Mouse (Mus musculus): ENCODE measurements at regions not wholly inside any gene's neighbourhood (a gene's known extent, or its start where the extent isn't known, plus 50 kb on each side); places are given as distances from the start of the nearest gene placed in this dataset.
"Not testable (repeated sequence)": the region's sequence is repeated elsewhere in the genome, so short reads cannot be mapped to it uniquely, and the experiment has no call there.

GRCm38 (mm10) chr13:97385531-97385930 lies 144.6 kb downstream of the Enc1 start:
- no peak for DNase-seq

- no peak for DNase-seq
Measured at GRCm38 (mm10) chr13:97384091-97384777, 143.3 kb downstream of the Enc1 start.

- DNase-seq, result no peak
Measured at GRCm38 (mm10) chr13:97383351-97383750, 142.4 kb downstream of the Enc1 start.

DNA sequence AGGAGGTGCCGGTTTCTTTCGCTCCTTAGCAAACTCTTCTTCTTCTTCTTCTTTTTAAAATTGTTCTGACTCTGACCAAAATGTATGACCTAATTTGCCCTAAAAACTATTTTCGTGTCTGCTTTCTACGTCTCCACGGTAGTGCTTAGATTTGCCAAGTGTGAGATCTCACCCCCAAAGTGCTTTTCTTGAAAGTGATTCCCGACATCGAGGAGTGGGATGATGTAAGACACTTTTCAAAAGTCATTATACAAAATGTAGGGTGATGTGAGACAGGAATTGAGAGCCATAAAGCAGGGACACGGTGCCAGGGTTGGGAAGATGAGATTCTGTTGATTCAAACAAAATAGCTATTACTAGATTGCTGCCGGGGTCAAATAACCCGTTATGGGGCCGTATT lies 139.5 kb downstream of the Enc1 start:
- DNase-seq, result no peak

GRCm38 (mm10) chr13:97376232-97376523 lies 135.3 kb downstream of the Enc1 start:
- DNase-seq, result no peak

DNA sequence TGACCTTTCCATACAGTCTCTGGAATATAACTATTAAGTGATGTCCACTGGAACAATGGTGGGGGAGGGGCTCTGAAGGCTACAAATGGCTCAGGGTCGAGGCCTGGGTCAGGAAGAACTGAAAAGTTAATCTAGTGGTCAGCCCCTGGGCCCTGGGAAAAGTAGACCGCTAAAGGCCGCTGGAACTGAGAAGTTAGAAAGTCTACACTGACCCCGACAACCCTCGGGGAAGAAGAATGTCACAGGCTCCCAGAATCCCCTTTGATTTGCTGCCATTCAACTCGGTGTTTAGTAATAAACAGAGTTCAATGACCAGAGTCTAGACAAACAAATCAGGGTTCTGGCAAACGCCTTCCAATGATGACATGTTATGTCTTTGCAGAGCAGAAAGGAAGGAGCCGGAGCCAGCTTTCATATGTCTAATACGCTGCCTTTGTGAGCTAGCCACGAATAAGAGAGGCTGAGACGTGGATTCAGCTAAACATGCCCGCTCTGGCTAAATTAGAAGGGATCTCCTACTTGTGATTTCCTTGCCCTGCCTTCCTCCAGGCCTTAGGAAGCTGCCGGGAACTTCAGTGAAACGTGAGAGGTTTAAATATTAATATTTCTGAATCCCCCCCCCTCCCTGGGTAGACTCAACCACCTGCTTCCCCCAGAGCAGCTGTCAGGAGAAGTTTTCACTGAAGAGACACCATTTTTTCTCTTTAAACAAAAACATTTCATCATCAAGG lies 134.8 kb downstream of the Enc1 start:
- DNase-seq, result no peak

- no peak for DNase-seq
Measured at GRCm38 (mm10) chr13:97372348-97372747, 131.4 kb downstream of the Enc1 start.

DNA sequence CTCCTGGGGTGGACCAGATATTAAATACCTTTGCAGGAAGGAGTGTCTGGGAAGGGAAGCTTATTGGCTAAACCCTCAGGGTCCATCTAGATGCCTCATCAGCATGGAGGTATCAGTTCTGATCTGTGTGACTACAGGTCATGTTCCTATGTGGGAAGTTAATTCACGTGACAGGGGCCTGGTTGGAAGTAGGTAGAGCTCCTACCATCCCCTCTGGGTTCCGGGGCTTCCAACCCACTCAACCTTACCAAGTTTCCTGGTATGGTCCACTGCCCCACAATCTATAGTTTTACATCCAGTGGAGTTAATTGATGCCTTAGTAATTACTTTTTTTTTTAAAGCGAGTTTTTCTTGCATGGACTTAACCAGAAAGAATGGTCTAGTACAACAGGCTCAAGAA lies 130.3 kb downstream of the Enc1 start:
- no peak for DNase-seq

DNA sequence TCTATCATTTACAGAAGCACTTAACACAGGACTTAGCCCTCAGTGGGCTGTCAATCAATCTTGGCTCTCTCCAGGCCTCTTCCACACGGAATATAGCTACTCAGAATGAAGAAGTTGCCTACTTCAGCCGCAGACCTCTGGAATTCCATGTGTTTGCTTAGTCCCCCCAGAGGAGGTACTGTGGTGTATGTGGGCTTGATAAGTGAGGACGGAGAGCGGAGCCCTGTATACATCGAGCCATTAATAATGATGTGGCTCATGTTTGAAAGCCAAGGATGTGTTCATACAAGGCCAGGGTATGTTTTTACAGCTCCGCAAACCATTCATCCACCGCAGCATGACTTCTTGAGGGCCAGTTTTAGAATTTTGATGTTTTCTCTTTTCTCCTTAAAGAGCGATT lies 125.8 kb downstream of the Enc1 start:
- no peak for DNase-seq

- DNase-seq, result no peak
Measured at GRCm38 (mm10) chr13:97365557-97366244, 124.8 kb downstream of the Enc1 start.

DNA sequence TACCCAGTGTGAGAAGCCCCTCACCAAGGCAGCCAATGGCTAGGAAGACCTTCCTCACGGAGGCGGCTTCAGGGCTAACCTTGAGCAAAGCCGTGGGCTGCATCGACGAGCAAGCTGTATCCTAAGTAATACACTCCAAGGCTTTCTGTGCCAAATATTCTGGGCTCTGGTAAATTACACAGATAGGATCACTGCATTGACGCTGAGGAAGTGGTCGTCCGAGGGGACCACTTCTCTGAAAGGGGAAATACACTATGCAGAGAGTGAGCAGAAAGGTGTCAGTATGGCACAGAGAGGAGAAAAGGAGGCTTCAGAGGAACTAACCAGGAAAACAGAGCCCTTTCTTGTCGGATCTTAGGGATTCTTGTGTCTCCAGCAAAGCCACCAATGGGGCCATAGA lies 124.1 kb downstream of the Enc1 start:
- no peak for DNase-seq

GRCm38 (mm10) chr13:97363765-97364164 lies 122.9 kb downstream of the Enc1 start:
- DNase-seq, result no peak

DNA sequence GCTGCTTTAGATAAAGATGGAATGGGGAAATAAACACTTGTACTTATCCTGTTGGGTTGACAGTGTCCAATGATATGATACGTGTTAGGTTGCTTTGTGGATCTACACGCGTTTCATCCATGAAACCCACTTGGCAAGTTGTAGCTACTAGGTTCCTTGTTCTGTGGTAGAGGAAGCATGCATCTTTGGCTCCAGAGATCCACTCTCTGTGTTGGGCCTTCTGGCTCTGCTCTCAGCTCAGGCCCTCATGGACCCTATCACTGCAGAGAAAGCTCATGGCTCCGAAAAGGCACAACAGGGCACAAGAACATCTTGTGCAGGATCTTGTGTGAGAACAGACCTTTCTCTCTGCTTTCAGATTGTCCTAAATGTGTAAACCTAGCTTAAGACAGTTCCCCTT lies 122.3 kb downstream of the Enc1 start:
- DNase-seq, result no peak

- no peak for DNase-seq
Measured at GRCm38 (mm10) chr13:97360551-97360950, 119.6 kb downstream of the Enc1 start.

DNA sequence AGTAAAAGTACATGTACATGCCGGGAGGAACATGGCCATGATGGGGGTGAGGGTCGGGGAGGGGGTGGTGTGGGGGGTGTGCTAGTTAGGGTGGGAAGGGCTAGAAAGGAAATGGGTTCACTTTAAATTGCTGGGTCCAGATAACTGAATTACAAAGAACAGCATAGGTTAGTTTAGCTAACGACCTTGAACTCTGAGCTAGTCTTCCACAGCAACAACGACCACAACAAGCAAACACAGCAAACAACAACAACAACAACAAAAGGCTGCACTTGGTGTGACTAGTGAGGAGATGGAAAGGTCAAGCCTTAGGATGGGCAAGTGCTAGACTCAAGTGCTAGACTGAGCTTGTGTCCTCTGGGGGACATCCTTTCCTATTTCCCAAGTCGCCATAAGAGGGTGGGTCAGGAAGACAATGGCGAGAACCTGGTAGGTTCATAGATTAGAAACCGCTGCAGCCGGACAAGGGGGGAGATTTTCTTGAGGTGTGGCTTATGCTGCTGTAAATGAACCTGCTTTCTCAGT lies 117.9 kb downstream of the Enc1 start:
- no peak for DNase-seq

DNA sequence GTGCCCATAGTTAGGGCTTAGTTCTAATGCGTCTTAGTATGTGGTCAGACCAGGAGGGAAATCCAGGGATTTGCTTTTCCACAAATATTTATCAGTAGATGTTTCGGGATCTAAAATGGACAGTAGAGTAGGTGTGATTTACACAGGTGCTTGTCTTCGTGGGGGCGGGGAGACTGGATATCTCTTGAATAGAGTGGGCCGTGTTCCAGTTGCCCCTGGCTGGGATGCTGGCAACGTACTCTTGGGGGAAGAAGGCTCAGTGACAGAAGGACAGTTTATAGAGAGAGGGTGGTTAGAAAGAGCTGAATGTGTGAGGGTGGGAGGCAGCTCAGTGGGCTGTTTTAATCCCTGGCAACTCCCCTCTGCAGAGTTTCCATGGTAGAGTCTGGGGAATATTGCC lies 117.4 kb downstream of the Enc1 start:
- no peak for DNase-seq

DNA sequence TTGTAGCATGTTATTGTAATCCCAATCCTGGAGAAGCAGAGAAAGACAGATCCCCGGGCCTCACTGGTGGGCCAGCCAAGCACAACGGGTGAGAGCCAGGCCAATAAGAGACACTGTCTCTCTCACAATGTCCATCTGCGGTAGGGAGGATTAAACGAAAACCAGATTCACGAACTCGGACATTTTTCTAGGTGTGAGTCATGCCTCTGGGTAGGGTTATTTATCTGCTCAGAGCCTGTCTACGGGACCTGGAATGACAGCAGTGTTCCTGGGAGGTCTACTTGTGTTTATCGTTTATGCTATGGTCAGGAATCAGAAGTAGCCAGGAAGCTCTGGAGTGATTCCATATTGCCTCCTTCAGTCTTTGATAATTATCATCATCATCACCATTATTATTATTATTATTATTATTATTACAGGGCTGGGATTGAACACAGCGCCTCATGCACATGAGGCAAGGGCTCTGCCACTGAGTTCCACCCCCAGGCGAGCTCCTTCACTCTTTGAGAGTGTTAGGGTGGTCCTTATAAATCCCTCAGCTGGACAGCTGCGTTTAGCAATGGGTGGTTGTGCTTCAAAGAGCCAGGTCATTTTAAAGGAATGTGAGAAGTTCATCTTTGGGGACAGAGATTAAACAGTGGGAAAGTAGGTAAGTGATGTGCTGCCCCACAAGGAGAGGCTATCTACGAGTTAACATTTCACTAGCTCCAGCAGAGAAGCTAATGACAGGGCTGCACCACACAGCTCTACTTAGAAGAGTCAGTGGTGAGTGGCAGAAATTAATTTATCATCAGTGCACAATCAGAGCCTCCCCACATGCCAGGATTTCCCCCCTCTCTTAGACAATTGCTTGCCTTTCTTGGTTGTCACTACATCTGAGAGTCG lies 116.3 kb downstream of the Enc1 start:
- no peak for DNase-seq

GRCm38 (mm10) chr13:97355411-97355810 lies 114.5 kb downstream of the Enc1 start:
- DNase-seq, result not testable (repeated sequence)

DNA sequence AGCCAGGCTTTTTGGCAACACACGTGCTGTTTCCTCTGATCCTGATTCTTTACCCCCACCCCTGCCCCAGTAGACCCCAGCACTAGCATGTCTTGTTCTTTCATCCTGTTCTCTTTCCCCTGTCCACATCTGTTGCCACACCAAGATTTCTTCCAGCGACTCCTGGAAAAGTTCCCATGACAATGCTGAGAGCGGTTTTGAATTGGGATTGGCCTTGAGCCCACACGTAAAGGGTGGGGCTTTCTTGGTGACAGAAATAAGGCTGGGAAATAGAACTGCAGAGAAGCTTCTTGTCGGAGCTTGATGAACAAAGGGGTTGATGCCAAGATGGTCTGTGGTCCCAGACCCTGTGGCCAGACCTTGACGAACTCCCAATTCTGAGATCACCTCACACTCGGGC lies 106.8 kb downstream of the Enc1 start:
- DNase-seq, result peak; percentile 45

DNA sequence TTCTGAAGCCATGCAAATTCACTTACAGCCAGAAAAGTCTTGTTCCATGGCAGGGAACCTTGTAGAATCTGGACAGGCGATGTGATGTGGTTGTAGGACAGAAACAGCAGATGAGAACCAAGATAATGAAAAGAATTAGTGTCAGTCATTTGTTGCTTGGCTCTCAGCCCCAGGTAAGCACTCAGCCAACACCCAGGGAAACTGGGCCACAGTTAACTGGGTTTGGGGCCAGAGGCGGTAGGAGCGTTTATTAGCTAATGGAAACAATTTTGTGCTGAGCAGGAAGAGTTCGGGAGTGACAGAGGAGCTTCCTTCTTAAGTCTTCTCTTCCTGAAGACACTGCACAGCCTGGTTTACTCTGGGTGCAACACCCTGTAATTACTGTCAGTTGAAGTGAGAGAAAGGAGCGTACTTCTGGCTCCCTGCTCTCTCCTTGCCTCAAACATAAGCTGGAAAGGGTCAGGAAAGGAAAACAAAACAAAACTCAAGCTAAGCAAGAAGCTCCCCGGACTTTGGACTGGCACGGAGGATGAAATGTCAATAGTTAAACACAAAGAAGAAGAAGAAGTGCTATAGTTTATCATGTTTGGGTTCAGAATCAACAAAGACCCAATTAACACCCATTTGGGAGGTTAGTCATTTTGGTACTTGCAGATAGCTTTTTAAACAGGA lies 100.4 kb downstream of the Enc1 start:
- DNase-seq, result no peak

DNA sequence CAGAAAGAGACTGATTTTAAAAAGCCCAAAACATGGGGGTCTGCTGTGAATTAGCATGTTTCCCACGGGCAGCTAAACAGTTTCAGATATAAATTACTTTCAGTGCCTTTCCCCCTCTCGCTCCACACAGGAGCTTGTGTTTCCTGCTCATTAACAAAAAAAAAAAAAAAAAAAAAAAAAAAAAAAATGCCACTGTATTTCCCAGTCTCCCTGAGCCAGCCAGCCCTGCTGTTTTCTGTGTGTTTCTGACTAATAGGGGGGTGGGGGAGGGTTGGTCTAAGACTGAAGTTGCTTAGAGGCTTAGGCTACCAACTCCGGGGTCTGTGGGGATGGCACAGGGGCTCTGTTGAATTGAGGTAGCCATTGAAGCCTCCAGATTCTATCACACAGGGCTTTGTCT lies 97.0 kb downstream of the Enc1 start:
- no peak for DNase-seq

GRCm38 (mm10) chr13:97337296-97337731 lies 96.4 kb downstream of the Enc1 start:
- DNase-seq, result peak; percentile 59
